In the genomic region with DNA sequence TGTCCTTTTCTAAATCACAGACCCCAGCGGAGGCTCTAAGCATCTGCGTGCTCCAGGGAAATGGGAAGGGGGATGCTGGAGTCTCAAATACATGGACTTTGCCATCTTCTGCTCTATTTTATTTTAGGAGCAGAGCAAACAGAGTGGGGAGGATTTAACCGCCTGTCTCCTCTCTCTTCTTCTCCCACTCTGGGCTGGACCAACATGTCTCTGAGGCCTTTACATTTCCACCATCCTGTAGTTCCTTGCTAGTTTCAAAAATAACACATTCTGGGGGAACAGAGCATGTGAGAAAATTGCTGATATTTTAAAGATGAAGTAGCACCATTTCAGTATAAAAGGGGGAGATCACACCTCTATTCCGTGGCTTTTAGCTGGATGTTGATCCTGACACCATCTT, we compare ENCODE assay signal across 13 mouse cellular contexts. TPM values are rescaled to one million over a fixed set of nuclear protein-coding genes. Genes with fewer than 3 reads are reported as not detected.
"Had no signal": no experiment of that assay in that cellular context is flagged by ENCODE, and none has a peak within 500 bp of the region (broad histone marks: within the 10 kb centered on the region; RNA-seq: fewer than 3 reads in every experiment).

No protein-coding gene starts in this region.

- DNase-seq: kidney, adult 8-10 months; kidney, postnatal 25 days; liver; liver, embryonic 13.5 days; liver, postnatal 0 days; thymus, adult 18-20 months; thymus, postnatal 14 days had no signal

- H3K4me3 ChIP-seq: limb, embryonic 12.5 days; liver, embryonic 13.5 days; midbrain, embryonic 12.5 days; neural tube, embryonic 13.5 days had no signal

- ATAC-seq: midbrain, embryonic 16.5 days had no signal

- H3K4me1 ChIP-seq: limb, embryonic 12.5 days; liver, embryonic 13.5 days; midbrain, embryonic 12.5 days; neural tube, embryonic 13.5 days had no signal

- H3K27ac ChIP-seq: limb, embryonic 12.5 days; liver, embryonic 13.5 days; midbrain, embryonic 12.5 days; stomach, postnatal 0 days had no signal

RNA-seq across cellular contexts. Expression of gene Lipc, which starts 47.1 kb away (rescaled TPM):
- polyA plus RNA-seq: intestine, postnatal 0 days; limb, embryonic 12.5 days; midbrain, embryonic 12.5 days had no signal
